Mouse (Mus musculus): ENCODE results near the gene Gm11564. TPM values are rescaled to one million over a fixed set of nuclear protein-coding genes. Genes with fewer than 3 reads are reported as not detected.
"Not testable (repeated sequence)": the region's sequence is repeated elsewhere in the genome, so short reads cannot be mapped to it uniquely, and the experiment has no call there.

The Gm11564 gene
- not detected in 2 replicates for polyA plus RNA-seq (2014; fragmentation: Nextera tagmentation; extraction: Ambion mirVana)

GRCm38 (mm10) chr11:99815566-99815965 is at the start of gene Gm11564:
Gene Gm11564, minus strand, starts transcription at chr11:99815666.
- not testable (repeated sequence) for H3K27ac ChIP-seq (ENCODE audit: low read depth, low read length); H3K9me3 ChIP-seq (ENCODE audit: control insufficient read depth, low read length); H3K36me3 ChIP-seq (ENCODE audit: control insufficient read depth, insufficient read depth, low read length); H3K9ac ChIP-seq (ENCODE audit: low read depth, low read length); DNase-seq (ENCODE audit: low spot score); H3K4me3 ChIP-seq (ENCODE audit: low read depth, low read length); H3K27me3 ChIP-seq (replicated peaks; ENCODE audit: control insufficient read depth, insufficient read depth, low read length); H3K4me2 ChIP-seq; H3K4me1 ChIP-seq (replicated peaks; ENCODE audit: control insufficient read depth, insufficient read depth, low read length); ATAC-seq (replicated peaks; ENCODE audit: low FRiP score)
- WGBS: 86% methylated on average over 2 of the region's 2 CpGs

- WGBS: 56% methylated on average over 1 of the region's 1 CpGs
- H3K27me3 ChIP-seq (replicated peaks; ENCODE audit: control insufficient read depth, insufficient read depth, low read length); H3K4me2 ChIP-seq; H3K27ac ChIP-seq (ENCODE audit: low read depth, low read length); H3K4me3 ChIP-seq (ENCODE audit: low read depth, low read length); H3K4me1 ChIP-seq (replicated peaks; ENCODE audit: control insufficient read depth, insufficient read depth, low read length); H3K9me3 ChIP-seq (ENCODE audit: control insufficient read depth, low read length); DNase-seq (ENCODE audit: low spot score); H3K36me3 ChIP-seq (ENCODE audit: control insufficient read depth, insufficient read depth, low read length); H3K9ac ChIP-seq (ENCODE audit: low read depth, low read length); ATAC-seq (replicated peaks; ENCODE audit: low FRiP score): not testable (repeated sequence)
Measured at GRCm38 (mm10) chr11:99864176-99864575, 48.7 kb upstream of the Gm11564 start, which contains the start of gene Gm11559. Gene Gm11559, plus strand, starts transcription at chr11:99864476.

GRCm38 (mm10) chr11:99858761-99859160 is 43.3 kb upstream of the Gm11564 start:
- no peaks in the 10 kb centered on the region for H3K27me3 ChIP-seq (replicated peaks; ENCODE audit: control insufficient read depth, insufficient read depth, low read length)
- ATAC-seq (replicated peaks; ENCODE audit: low FRiP score) (no peak), DNase-seq (ENCODE audit: low spot score) (no peak)
- no peak overlapping the region for H3K4me2 ChIP-seq
- no peak overlapping the region for H3K27ac ChIP-seq (ENCODE audit: low read depth, low read length)
- no peaks in the 10 kb centered on the region for H3K36me3 ChIP-seq (ENCODE audit: control insufficient read depth, insufficient read depth, low read length)
- H3K9me3 ChIP-seq (ENCODE audit: control insufficient read depth, low read length): no peaks in the 10 kb centered on the region
- H3K4me1 ChIP-seq (replicated peaks; ENCODE audit: control insufficient read depth, insufficient read depth, low read length): no peaks in the 10 kb centered on the region
- H3K9ac ChIP-seq (ENCODE audit: low read depth, low read length): no peak overlapping the region
- WGBS: 79% methylated on average over 2 of the region's 2 CpGs
- no peak overlapping the region for H3K4me3 ChIP-seq (ENCODE audit: low read depth, low read length)

GRCm38 (mm10) chr11:99857617-99858016 is 42.2 kb upstream of the Gm11564 start, which contains the start of gene Gm11568:
Gene Gm11568, plus strand, starts transcription at chr11:99857917.
- Histone ChIP-seq H3K27ac (ENCODE audit: low read depth, low read length) (no peak within 1 kb of the TSS), H3K27me3 (replicated peaks; ENCODE audit: control insufficient read depth, insufficient read depth, low read length) (no peaks in the 10 kb centered on the region), H3K9me3 (ENCODE audit: control insufficient read depth, low read length) (no peaks in the 10 kb centered on the region), H3K4me2 (no peak within 1 kb of the TSS), H3K36me3 (ENCODE audit: control insufficient read depth, insufficient read depth, low read length) (no peaks in the 10 kb centered on the region), H3K4me3 (ENCODE audit: low read depth, low read length) (no peak within 1 kb of the TSS), H3K4me1 (replicated peaks; ENCODE audit: control insufficient read depth, insufficient read depth, low read length) (no peaks in the 10 kb centered on the region), H3K9ac (ENCODE audit: low read depth, low read length) (no peak within 1 kb of the TSS)
- WGBS: 80% methylated on average over 2 of the region's 2 CpGs
- no peak for ATAC-seq (replicated peaks; ENCODE audit: low FRiP score)
- DNase-seq (ENCODE audit: low spot score): no peak

- DNase-seq (ENCODE audit: low spot score) (no peak), ATAC-seq (replicated peaks; ENCODE audit: low FRiP score) (no peak)
- 53% methylated on average over 3 of the region's 3 CpGs for WGBS
- Histone ChIP-seq H3K4me2 (no peak overlapping the region), H3K36me3 (ENCODE audit: control insufficient read depth, insufficient read depth, low read length) (no peaks in the 10 kb centered on the region), H3K27ac (ENCODE audit: low read depth, low read length) (no peak overlapping the region), H3K4me1 (replicated peaks; ENCODE audit: control insufficient read depth, insufficient read depth, low read length) (no peaks in the 10 kb centered on the region), H3K9ac (ENCODE audit: low read depth, low read length) (no peak overlapping the region), H3K9me3 (ENCODE audit: control insufficient read depth, low read length) (no peaks in the 10 kb centered on the region), H3K4me3 (ENCODE audit: low read depth, low read length) (no peak overlapping the region), H3K27me3 (replicated peaks; ENCODE audit: control insufficient read depth, insufficient read depth, low read length) (no peaks in the 10 kb centered on the region)
Measured at GRCm38 (mm10) chr11:99854121-99854520, 38.7 kb upstream of the Gm11564 start.

- Histone ChIP-seq H3K4me3 (ENCODE audit: low read depth, low read length) (no peak within 1 kb of the TSS), H3K27ac (ENCODE audit: low read depth, low read length) (no peak within 1 kb of the TSS), H3K36me3 (ENCODE audit: control insufficient read depth, insufficient read depth, low read length) (no peaks in the 10 kb centered on the region), H3K27me3 (replicated peaks; ENCODE audit: control insufficient read depth, insufficient read depth, low read length) (no peaks in the 10 kb centered on the region), H3K4me2 (no peak within 1 kb of the TSS), H3K9me3 (ENCODE audit: control insufficient read depth, low read length) (no peaks in the 10 kb centered on the region), H3K9ac (ENCODE audit: low read depth, low read length) (no peak within 1 kb of the TSS), H3K4me1 (replicated peaks; ENCODE audit: control insufficient read depth, insufficient read depth, low read length) (no peaks in the 10 kb centered on the region)
- no peak for ATAC-seq (replicated peaks; ENCODE audit: low FRiP score)
- no peak for DNase-seq (ENCODE audit: low spot score)
Measured at GRCm38 (mm10) chr11:99851508-99851907, 36.0 kb upstream of the Gm11564 start, which contains the start of gene Krtap4-16. Gene Krtap4-16, minus strand, starts transcription at chr11:99851608.

GRCm38 (mm10) chr11:99846746-99847145 is 31.3 kb upstream of the Gm11564 start:
- DNase-seq (ENCODE audit: low spot score): no peak
- WGBS: 90% methylated on average over 2 of the region's 2 CpGs
- H3K27me3 ChIP-seq (replicated peaks; ENCODE audit: control insufficient read depth, insufficient read depth, low read length): no peaks in the 10 kb centered on the region
- no peak overlapping the region for H3K9ac ChIP-seq (ENCODE audit: low read depth, low read length)
- H3K4me1 ChIP-seq (replicated peaks; ENCODE audit: control insufficient read depth, insufficient read depth, low read length): no peaks in the 10 kb centered on the region
- H3K36me3 ChIP-seq (ENCODE audit: control insufficient read depth, insufficient read depth, low read length): no peaks in the 10 kb centered on the region
- H3K4me2 ChIP-seq: no peak overlapping the region
- H3K4me3 ChIP-seq (ENCODE audit: low read depth, low read length): no peak overlapping the region
- no peak for ATAC-seq (replicated peaks; ENCODE audit: low FRiP score)
- H3K27ac ChIP-seq (ENCODE audit: low read depth, low read length): no peak overlapping the region
- no peaks in the 10 kb centered on the region for H3K9me3 ChIP-seq (ENCODE audit: control insufficient read depth, low read length)

- ATAC-seq (replicated peaks; ENCODE audit: low FRiP score): no peak
- no peaks in the 10 kb centered on the region for H3K9me3 ChIP-seq (ENCODE audit: control insufficient read depth, low read length)
- 79% methylated on average over 1 of the region's 1 CpGs for WGBS
Measured at GRCm38 (mm10) chr11:99842185-99842584, 26.7 kb upstream of the Gm11564 start.

GRCm38 (mm10) chr11:99837966-99838365 is 22.5 kb upstream of the Gm11564 start, which contains the start of gene 2300003K06Rik:
Gene 2300003K06Rik, minus strand, starts transcription at chr11:99838066.
- no peaks in the 10 kb centered on the region for H3K36me3 ChIP-seq (ENCODE audit: control insufficient read depth, insufficient read depth, low read length)
- WGBS: 67% methylated on average over 1 of the region's 1 CpGs

More at GRCm38 (mm10) chr11:99842185-99842584, 26.7 kb upstream of the Gm11564 start:
- no peak overlapping the region for H3K4me2 ChIP-seq
- H3K27me3 ChIP-seq (replicated peaks; ENCODE audit: control insufficient read depth, insufficient read depth, low read length): no peaks in the 10 kb centered on the region
- H3K4me3 ChIP-seq (ENCODE audit: low read depth, low read length): no peak overlapping the region
- H3K4me1 ChIP-seq (replicated peaks; ENCODE audit: control insufficient read depth, insufficient read depth, low read length): no peaks in the 10 kb centered on the region
- H3K27ac ChIP-seq (ENCODE audit: low read depth, low read length): no peak overlapping the region
- no peak overlapping the region for H3K9ac ChIP-seq (ENCODE audit: low read depth, low read length)
- no peak for DNase-seq (ENCODE audit: low spot score)
- no peaks in the 10 kb centered on the region for H3K36me3 ChIP-seq (ENCODE audit: control insufficient read depth, insufficient read depth, low read length)

More at GRCm38 (mm10) chr11:99837966-99838365, 22.5 kb upstream of the Gm11564 start, which contains the start of gene 2300003K06Rik:
- no peak within 1 kb of the TSS for H3K27ac ChIP-seq (ENCODE audit: low read depth, low read length)
- no peak within 1 kb of the TSS for H3K4me3 ChIP-seq (ENCODE audit: low read depth, low read length)
- H3K9me3 ChIP-seq (ENCODE audit: control insufficient read depth, low read length): no peaks in the 10 kb centered on the region
- DNase-seq (ENCODE audit: low spot score) (no peak), ATAC-seq (replicated peaks; ENCODE audit: low FRiP score) (no peak)
- H3K4me2 ChIP-seq: no peak within 1 kb of the TSS
- H3K9ac ChIP-seq (ENCODE audit: low read depth, low read length): no peak within 1 kb of the TSS
- H3K27me3 ChIP-seq (replicated peaks; ENCODE audit: control insufficient read depth, insufficient read depth, low read length): no peaks in the 10 kb centered on the region
- no peaks in the 10 kb centered on the region for H3K4me1 ChIP-seq (replicated peaks; ENCODE audit: control insufficient read depth, insufficient read depth, low read length)

Measured in liver, embryonic 11.5 days (tissue).